Mouse (Mus musculus) brain, embryonic 14.5 days (tissue): ENCODE measurements around the gene Rhox2c. TPM values are rescaled to one million over a fixed set of nuclear protein-coding genes. Genes with fewer than 3 reads are reported as not detected.
"Not testable (repeated sequence)": the region's sequence is repeated elsewhere in the genome, so short reads cannot be mapped to it uniquely, and the experiment has no call there.

Experiments used
- DNase-seq: peaks from one replicate; pipeline ENCODE4 v3.0.0-alpha.2; 2011; ENCODE audit warnings: low read depth
- polyA plus RNA-seq: library from polyadenylated mRNA; depleted of rRNA; stranded (reverse); fragments of >200 nt; gene quantifications from 2 replicates; pipeline ENCODE4 v1.2.3, GENCODE M21; 2012; rRNA removed

The Rhox2c gene
- not detected in 2 replicates for polyA plus RNA-seq

GRCm38 (mm10) chrX:37453380-37453779 lies at the start of gene Rhox2c:
Gene Rhox2c (plus strand): TSS chrX:37453680.
- not testable (repeated sequence) for DNase-seq

GRCm38 (mm10) chrX:37411767-37412166 lies 41.7 kb upstream of the Rhox2c start, which contains the start of gene Rhox2b:
Gene Rhox2b (plus strand): TSS chrX:37412067.
- DNase-seq, result not testable (repeated sequence)

DNA sequence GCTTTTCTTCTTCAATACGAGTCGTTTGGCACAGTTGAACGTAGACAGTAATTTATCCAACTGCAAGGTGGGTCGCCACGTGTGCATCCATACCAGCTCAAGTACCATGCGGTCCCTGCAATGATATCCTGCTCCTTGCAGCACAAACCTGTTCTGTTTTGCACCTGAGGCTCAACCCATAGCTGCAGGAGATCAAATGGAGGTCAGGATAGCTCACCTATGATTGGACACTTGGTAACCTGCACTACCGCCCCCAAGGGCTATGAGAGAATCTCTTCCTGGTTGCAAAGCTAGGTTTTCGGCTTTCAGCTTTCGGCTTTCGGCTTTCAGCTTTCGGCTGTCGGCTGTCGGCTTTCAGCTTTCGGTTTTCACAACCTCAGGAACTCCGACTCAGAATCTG lies 21.3 kb upstream of the Rhox2c start, which contains the start of gene Rhox4b:
Gene Rhox4b, plus strand, starts transcription at position 301 of the 400 bp plus-strand sequence.
- DNase-seq, result not testable (repeated sequence)

- not testable (repeated sequence) for DNase-seq
Observed at GRCm38 (mm10) chrX:37458285-37458684, 4.8 kb downstream of the Rhox2c start, which contains the start of gene Rhox3c. Gene Rhox3c (plus strand): TSS chrX:37458585.

GRCm38 (mm10) chrX:37480037-37480436 lies 26.6 kb downstream of the Rhox2c start, which contains the start of gene Rhox4c:
Gene Rhox4c (plus strand): TSS chrX:37480337.
- DNase-seq, result not testable (repeated sequence)

DNA sequence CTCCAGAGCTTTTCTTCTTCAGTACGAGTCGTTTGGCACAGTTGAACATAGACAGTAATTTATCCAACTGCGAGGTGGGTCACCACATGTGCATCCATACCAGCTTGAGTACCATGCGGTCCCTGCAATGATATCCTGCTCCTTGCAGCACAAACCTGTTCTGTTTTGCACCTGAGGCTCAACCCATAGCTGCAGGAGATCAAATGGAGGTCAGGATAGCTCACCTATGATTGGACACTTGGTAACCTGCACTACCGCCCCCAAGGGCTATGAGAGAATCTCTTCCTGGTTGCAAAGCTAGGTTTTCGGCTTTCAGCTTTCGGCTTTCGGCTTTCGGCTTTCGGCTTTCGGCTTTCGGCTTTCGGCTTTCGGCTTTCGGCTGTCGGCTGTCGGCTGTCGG lies 60.6 kb downstream of the Rhox2c start, which contains the start of gene Rhox4d:
Gene Rhox4d, plus strand, starts transcription at position 301 of the 400 bp plus-strand sequence.
- DNase-seq, result not testable (repeated sequence)

Other genes starting within 250 kb of the Rhox2c start
- not detected in 2 replicates for gene Gm9, start 242.6 kb upstream of the Rhox2c start, polyA plus RNA-seq
- gene Rhox1, start 231.4 kb upstream of the Rhox2c start, polyA plus RNA-seq, result not detected in 2 replicates
- gene Rhox2a, start 208.7 kb upstream of the Rhox2c start, polyA plus RNA-seq, result not detected in 2 replicates
- not detected in 2 replicates for gene Rhox3a, start 203.8 kb upstream of the Rhox2c start, polyA plus RNA-seq
- not detected in 2 replicates for gene Rhox4a, start 188.3 kb upstream of the Rhox2c start, polyA plus RNA-seq
- gene Rhox3a2, start 73.7 kb upstream of the Rhox2c start, polyA plus RNA-seq, result not detected in 2 replicates
- gene Rhox4a2, start 62.8 kb upstream of the Rhox2c start, polyA plus RNA-seq, result 0.10 and 0.30 TPM in 2 replicates
- gene Rhox2b, start 41.6 kb upstream of the Rhox2c start, polyA plus RNA-seq, result not detected in 2 replicates
- gene Rhox4b, start 21.2 kb upstream of the Rhox2c start, polyA plus RNA-seq, result 0.14 TPM in 1 of 2 replicates, not detected in the other
- gene Rhox3c, start 4.9 kb downstream of the Rhox2c start, polyA plus RNA-seq, result not detected in 2 replicates
- gene Rhox4c, start 26.7 kb downstream of the Rhox2c start, polyA plus RNA-seq, result not detected in 2 replicates
- gene Rhox2d, start 39.7 kb downstream of the Rhox2c start, polyA plus RNA-seq, result not detected in 2 replicates
- gene Rhox4d, start 60.7 kb downstream of the Rhox2c start, polyA plus RNA-seq, result not detected in 2 replicates
- gene Rhox2e, start 76.8 kb downstream of the Rhox2c start, polyA plus RNA-seq, result not detected in 2 replicates
- not detected in 2 replicates for gene Rhox3e, start 88.3 kb downstream of the Rhox2c start, polyA plus RNA-seq
- not detected in 2 replicates for gene Rhox4e, start 103.7 kb downstream of the Rhox2c start, polyA plus RNA-seq
- not detected in 2 replicates for gene Rhox2f, start 117.7 kb downstream of the Rhox2c start, polyA plus RNA-seq
- not detected in 2 replicates for gene Rhox3f, start 127.3 kb downstream of the Rhox2c start, polyA plus RNA-seq
- not detected in 2 replicates for gene Rhox4f, start 154.0 kb downstream of the Rhox2c start, polyA plus RNA-seq
- not detected in 2 replicates for gene Rhox3g, start 174.9 kb downstream of the Rhox2c start, polyA plus RNA-seq
- not detected in 2 replicates for gene Rhox2g, start 189.8 kb downstream of the Rhox2c start, polyA plus RNA-seq
- gene Rhox4g, start 197.6 kb downstream of the Rhox2c start, polyA plus RNA-seq, result not detected in 2 replicates
- gene Rhox3h, start 215.1 kb downstream of the Rhox2c start, polyA plus RNA-seq, result not detected in 2 replicates
- not detected in 2 replicates for gene Rhox2h, start 219.6 kb downstream of the Rhox2c start, polyA plus RNA-seq